Mouse (Mus musculus) right cerebral cortex, postnatal 14 days (tissue): ENCODE results near the gene Rad1.
"Not testable (repeated sequence)": the region's sequence is repeated elsewhere in the genome, so short reads cannot be mapped to it uniquely, and the experiment has no call there.

Experiments used
- DNase-seq: peaks from one replicate; pipeline ENCODE4 v3.0.0; 2022

Rad1 gene

GRCm38 (mm10) chr15:10485484-10486364 is at the start of gene Rad1, which contains the start of gene Brix1:
Rad1 (plus strand) TSS chr15:10486018.
Brix1 (minus strand) TSS chr15:10485947.
- peak; percentile 92 for DNase-seq

- no peak for DNase-seq
Observed at GRCm38 (mm10) chr15:10436893-10437292, 48.9 kb upstream of the Rad1 start.

GRCm38 (mm10) chr15:10439963-10440362 is 45.9 kb upstream of the Rad1 start:
- no peak for DNase-seq

- DNase-seq = no peak
Observed at GRCm38 (mm10) chr15:10441493-10441892, 44.3 kb upstream of the Rad1 start.

GRCm38 (mm10) chr15:10442275-10442674 is 43.5 kb upstream of the Rad1 start:
- DNase-seq = no peak

GRCm38 (mm10) chr15:10447102-10447501 is 38.7 kb upstream of the Rad1 start:
- no peak for DNase-seq

- no peak for DNase-seq
Observed at GRCm38 (mm10) chr15:10460986-10461385, 24.8 kb upstream of the Rad1 start.

GRCm38 (mm10) chr15:10463555-10463954 is 22.3 kb upstream of the Rad1 start:
- no peak for DNase-seq

GRCm38 (mm10) chr15:10464678-10465077 is 21.1 kb upstream of the Rad1 start:
- no peak for DNase-seq

GRCm38 (mm10) chr15:10468761-10469160 is 17.1 kb upstream of the Rad1 start:
- no peak for DNase-seq

GRCm38 (mm10) chr15:10469641-10470150 is 16.1 kb upstream of the Rad1 start:
- peak; percentile 16 for DNase-seq

GRCm38 (mm10) chr15:10470151-10470831 is 15.5 kb upstream of the Rad1 start, which contains the start of gene Dnajc21:
Dnajc21 (minus strand) TSS chr15:10470516.
- DNase-seq = peak; percentile 77

GRCm38 (mm10) chr15:10470941-10471340 is 14.9 kb upstream of the Rad1 start:
- DNase-seq = no peak

GRCm38 (mm10) chr15:10486365-10486839 is 584 bp downstream of the Rad1 start:
- no peak for DNase-seq

GRCm38 (mm10) chr15:10487246-10487645 is 1.4 kb downstream of the Rad1 start:
- DNase-seq = no peak

- no peak for DNase-seq
Observed at GRCm38 (mm10) chr15:10490101-10490500, 4.3 kb downstream of the Rad1 start.

- no peak for DNase-seq
Observed at GRCm38 (mm10) chr15:10495944-10496343, 10.1 kb downstream of the Rad1 start.

GRCm38 (mm10) chr15:10496696-10497095 is 10.9 kb downstream of the Rad1 start:
- DNase-seq = not testable (repeated sequence)

- DNase-seq = no peak
Observed at GRCm38 (mm10) chr15:10499593-10499992, 13.8 kb downstream of the Rad1 start.

GRCm38 (mm10) chr15:10500035-10500434 is 14.2 kb downstream of the Rad1 start:
- DNase-seq = no peak

GRCm38 (mm10) chr15:10500838-10501719 is 15.3 kb downstream of the Rad1 start:
- DNase-seq = peak; percentile 52

GRCm38 (mm10) chr15:10506099-10506498 is 20.3 kb downstream of the Rad1 start:
- no peak for DNase-seq
